Mouse (Mus musculus): ENCODE results near the gene Sh3pxd2b. TPM values are rescaled to one million over a fixed set of nuclear protein-coding genes. Genes with fewer than 3 reads are reported as not detected.
"Not testable (repeated sequence)": the region's sequence is repeated elsewhere in the genome, so short reads cannot be mapped to it uniquely, and the experiment has no call there.

Sh3pxd2b gene
- polyA plus RNA-seq (2015; fragmentation: Nextera tagmentation; extraction: Ambion mirVana), result 20.0 and 20.2 TPM in 2 replicates

DNA sequence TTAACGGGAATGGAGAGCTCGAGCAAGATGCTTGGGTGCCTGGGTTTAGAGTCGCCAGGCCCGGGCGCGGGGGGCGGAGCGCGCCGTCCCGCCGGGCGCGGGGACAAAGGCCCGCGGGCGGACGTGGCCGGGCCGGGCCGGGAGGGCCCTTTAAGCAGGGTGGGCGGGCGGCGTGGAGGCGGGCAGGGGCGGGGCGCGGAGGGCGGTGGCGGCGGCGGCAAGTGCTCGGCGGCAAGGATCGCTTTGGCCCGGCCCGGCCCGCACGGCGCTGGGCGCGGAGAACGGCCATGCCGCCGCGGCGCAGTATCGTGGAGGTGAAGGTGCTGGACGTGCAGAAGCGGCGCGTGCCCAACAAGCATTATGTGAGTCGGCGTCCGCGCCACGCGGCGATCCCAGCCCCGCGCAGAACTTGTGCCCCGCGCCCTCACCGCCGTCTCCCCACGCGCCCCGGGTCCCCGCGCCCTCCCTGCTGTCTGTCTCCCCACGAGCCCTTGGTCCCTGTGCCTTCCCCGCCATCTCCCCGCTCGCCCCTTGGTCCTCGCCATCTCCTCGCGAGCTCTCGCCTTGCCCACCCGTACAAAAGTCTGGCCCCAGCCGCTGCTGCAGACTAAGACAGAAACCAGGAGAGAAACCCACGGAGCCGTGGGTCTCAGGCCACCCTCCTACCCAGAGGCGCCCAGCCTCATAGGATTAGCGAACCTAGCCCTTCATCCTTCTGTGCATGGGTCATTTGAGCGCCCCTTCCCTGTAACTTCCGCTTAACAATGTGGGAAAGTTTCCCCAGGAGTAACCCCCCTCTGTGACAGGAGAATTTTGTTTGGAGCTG lies at the start of gene Sh3pxd2b:
Gene Sh3pxd2b (plus strand): TSS at position 214 of the 826 bp plus-strand sequence.
- no peaks in the 10 kb centered on the region for H3K27me3 ChIP-seq
- peak within 1 kb of the TSS; percentile 87 for H3K27ac ChIP-seq (replicated peaks)
- WGBS, result under 1% methylated on average over 48 of the region's 86 CpGs
- H3K4me2 ChIP-seq, result peak within 1 kb of the TSS; percentile 71
- H3K36me3 ChIP-seq, result peaks cover 17% of the 10 kb centered on the region
- peak within 1 kb of the TSS; percentile 63 for H3K4me3 ChIP-seq
- peak; percentile 71 for ATAC-seq (ENCODE audit: low read depth)
- H3K9ac ChIP-seq, result peak within 1 kb of the TSS; percentile 93
- H3K9me3 ChIP-seq, result no peaks in the 10 kb centered on the region
- peaks cover 44% of the 10 kb centered on the region for H3K4me1 ChIP-seq (replicated peaks)

- Histone ChIP-seq H3K4me1 (replicated peaks) (no peaks in the 10 kb centered on the region), H3K27me3 (peaks cover 20% of the 10 kb centered on the region), H3K27ac (replicated peaks) (no peak overlapping the region), H3K4me2 (no peak overlapping the region), H3K4me3 (no peak overlapping the region), H3K36me3 (no peaks in the 10 kb centered on the region), H3K9ac (no peak overlapping the region), H3K9me3 (no peaks in the 10 kb centered on the region)
- no peak for ATAC-seq (ENCODE audit: low read depth)
- WGBS, result 93% methylated on average over 1 of the region's 1 CpGs
These were observed 49.6 kb upstream of the Sh3pxd2b start for GRCm38 (mm10) chr11:32297866-32298531.

DNA sequence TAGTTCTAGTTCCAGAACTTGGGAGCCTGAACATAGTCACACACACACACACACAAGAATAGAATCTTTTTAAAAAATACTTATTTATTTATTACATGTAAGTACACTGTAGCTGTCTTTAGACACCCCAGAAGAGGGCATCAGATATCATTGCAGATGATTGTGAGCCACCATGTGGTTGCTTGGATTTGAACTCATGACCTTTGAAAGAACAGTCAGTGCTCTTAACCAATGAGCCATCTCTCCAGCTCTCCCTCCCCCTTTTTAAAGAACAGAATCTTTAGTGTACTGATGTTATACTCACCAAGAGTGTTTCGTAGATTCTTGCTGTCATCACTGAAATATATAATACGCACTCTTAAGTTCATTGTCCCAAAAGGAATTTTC lies 49.1 kb upstream of the Sh3pxd2b start:
- H3K4me2 ChIP-seq, result no peak overlapping the region
- no peak overlapping the region for H3K4me3 ChIP-seq
- peaks cover 20% of the 10 kb centered on the region for H3K27me3 ChIP-seq
- ATAC-seq (ENCODE audit: low read depth), result no peak
- H3K9ac ChIP-seq, result no peak overlapping the region
- H3K9me3 ChIP-seq, result no peaks in the 10 kb centered on the region
- no peaks in the 10 kb centered on the region for H3K36me3 ChIP-seq
- 96% methylated on average over 2 of the region's 2 CpGs for WGBS
- no peak overlapping the region for H3K27ac ChIP-seq (replicated peaks)
- no peaks in the 10 kb centered on the region for H3K4me1 ChIP-seq (replicated peaks)

DNA sequence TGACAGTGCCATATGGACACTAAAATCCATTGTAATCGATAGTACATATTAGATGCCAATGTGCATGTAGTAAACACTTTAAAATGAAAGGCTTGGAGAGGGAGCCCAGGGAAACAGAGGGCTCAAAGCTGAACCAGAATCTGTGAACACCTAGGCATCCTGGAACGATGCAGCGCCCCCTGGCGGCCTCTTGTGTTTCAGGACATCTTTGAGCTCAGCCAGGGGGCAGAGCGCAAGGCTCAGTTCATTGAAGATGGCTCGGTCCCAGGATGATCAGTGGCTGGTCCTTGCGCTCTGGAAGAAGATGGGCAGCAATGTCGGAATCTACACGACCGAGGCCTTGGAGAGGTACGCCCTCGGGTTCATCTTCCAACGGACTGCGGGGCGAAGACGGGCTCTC lies 47.8 kb upstream of the Sh3pxd2b start, which contains the start of gene Hbq1a:
Gene Hbq1a (plus strand): TSS at position 205 of the 400 bp plus-strand sequence.
- H3K36me3 ChIP-seq; H3K4me1 ChIP-seq (replicated peaks); H3K9me3 ChIP-seq; H3K9ac ChIP-seq; H3K27ac ChIP-seq (replicated peaks): not testable (repeated sequence)
- Histone ChIP-seq H3K27me3 (peaks cover 20% of the 10 kb centered on the region), H3K4me3 (peak within 1 kb of the TSS; percentile 26), H3K4me2 (peak within 1 kb of the TSS; percentile 49)
- WGBS, result 5% methylated on average over 16 of the region's 16 CpGs
- ATAC-seq (ENCODE audit: low read depth), result peak; percentile 73

DNA sequence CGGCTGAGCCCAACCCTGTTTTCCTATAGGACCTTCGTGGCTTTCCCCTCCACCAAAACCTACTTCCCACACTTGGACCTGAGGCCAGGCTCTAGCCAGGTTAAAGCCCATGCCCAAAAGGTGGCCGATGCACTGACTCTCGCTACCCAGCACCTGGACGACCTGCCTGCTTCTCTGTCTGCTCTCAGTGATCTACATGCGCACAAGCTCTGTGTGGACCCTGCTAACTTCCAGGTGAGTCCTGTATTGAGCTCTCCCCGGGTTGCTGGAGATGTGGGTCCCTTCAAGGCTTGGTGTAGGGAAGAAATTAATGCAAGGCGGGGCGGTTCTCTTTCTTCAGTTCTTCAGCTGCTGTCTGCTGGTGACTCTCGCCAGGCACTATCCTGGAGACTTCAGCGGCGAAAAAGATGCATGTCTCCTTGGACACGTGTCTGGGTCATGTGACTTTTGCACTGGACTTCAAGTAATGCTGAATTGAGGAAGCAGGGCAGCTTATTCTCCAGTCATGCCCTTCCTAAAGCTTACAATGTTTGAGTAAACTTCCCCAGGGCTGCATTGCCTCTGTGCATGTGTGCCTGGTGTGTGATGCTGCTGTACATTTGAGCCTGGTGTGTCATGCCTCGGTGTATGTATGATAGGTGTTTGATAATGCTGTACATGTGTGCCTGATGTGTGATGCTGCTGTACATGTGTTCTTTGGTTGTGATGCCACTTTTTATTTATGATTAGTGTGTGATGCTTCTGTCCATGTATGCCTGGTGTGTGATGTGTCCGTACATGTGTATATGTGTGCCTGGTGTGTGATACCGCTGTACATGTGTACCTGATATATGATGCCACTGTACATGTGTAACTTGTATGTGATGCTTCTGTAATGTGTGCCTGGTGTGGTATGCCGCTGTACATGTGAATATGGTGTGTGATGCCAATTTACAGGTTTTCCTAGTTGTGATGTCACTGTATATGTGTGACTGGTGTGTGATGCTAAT lies 47.0 kb upstream of the Sh3pxd2b start:
- 56% methylated on average over 16 of the region's 17 CpGs for WGBS
- Histone ChIP-seq H3K4me3 (peak overlapping the region; percentile 26), H3K27me3 (peaks cover 20% of the 10 kb centered on the region), H3K4me2 (peak overlapping the region; percentile 49), H3K9ac (no peak overlapping the region), H3K27ac (replicated peaks) (no peak overlapping the region), H3K4me1 (replicated peaks) (no peaks in the 10 kb centered on the region), H3K36me3 (no peaks in the 10 kb centered on the region), H3K9me3 (no peaks in the 10 kb centered on the region)
- peak; percentile 25; the same call in 1 of the 2 replicates for ATAC-seq (ENCODE audit: low read depth)

- no peaks in the 10 kb centered on the region for H3K36me3 ChIP-seq
- peaks cover 20% of the 10 kb centered on the region for H3K27me3 ChIP-seq
- ATAC-seq (ENCODE audit: low read depth), result no peak
- no peaks in the 10 kb centered on the region for H3K4me1 ChIP-seq (replicated peaks)
- no peaks in the 10 kb centered on the region for H3K9me3 ChIP-seq
- WGBS, result 69% methylated on average over 1 of the region's 1 CpGs
- no peak overlapping the region for H3K4me3 ChIP-seq
- no peak overlapping the region for H3K4me2 ChIP-seq
- H3K9ac ChIP-seq, result no peak overlapping the region
- H3K27ac ChIP-seq (replicated peaks), result no peak overlapping the region
These were observed 46.1 kb upstream of the Sh3pxd2b start for GRCm38 (mm10) chr11:32301506-32301905.

- Histone ChIP-seq H3K4me3 (no peak overlapping the region), H3K27me3 (peaks cover 20% of the 10 kb centered on the region), H3K27ac (replicated peaks) (no peak overlapping the region), H3K9me3 (no peaks in the 10 kb centered on the region), H3K36me3 (no peaks in the 10 kb centered on the region), H3K4me2 (no peak overlapping the region), H3K4me1 (replicated peaks) (no peaks in the 10 kb centered on the region), H3K9ac (no peak overlapping the region)
- no peak for ATAC-seq (ENCODE audit: low read depth)
- WGBS, result 58% methylated on average over 2 of the region's 2 CpGs
These were observed 44.7 kb upstream of the Sh3pxd2b start for GRCm38 (mm10) chr11:32302824-32303419.

GRCm38 (mm10) chr11:32303455-32303854 lies 44.2 kb upstream of the Sh3pxd2b start:
- WGBS, result 87% methylated on average over 1 of the region's 1 CpGs
- no peak overlapping the region for H3K4me2 ChIP-seq
- H3K36me3 ChIP-seq, result no peaks in the 10 kb centered on the region
- H3K27ac ChIP-seq (replicated peaks), result no peak overlapping the region
- H3K9me3 ChIP-seq, result no peaks in the 10 kb centered on the region
- ATAC-seq (ENCODE audit: low read depth), result no peak
- peaks cover 20% of the 10 kb centered on the region for H3K27me3 ChIP-seq
- H3K4me1 ChIP-seq (replicated peaks), result no peaks in the 10 kb centered on the region
- H3K9ac ChIP-seq, result no peak overlapping the region
- no peak overlapping the region for H3K4me3 ChIP-seq

DNA sequence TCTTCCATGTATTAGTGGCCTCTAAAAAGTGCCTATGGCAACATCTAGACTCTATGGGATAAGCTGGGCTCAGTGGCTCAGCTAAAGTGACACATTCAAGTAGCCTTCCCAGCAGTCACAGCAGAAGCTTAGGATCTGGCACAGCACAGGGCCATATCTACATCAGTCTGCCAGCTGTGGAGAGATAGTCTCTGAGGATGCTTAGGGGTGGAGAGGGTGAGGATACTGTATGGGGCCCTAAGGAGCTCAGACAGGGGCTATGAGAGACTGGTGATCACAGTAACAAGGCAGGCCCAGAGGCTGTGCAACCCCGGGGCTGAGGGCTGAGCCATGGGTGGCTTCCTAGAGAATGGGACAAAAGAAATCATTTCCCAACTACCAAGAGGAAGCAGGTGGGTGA lies 40.6 kb upstream of the Sh3pxd2b start:
- Histone ChIP-seq H3K27me3 (peaks cover 4% of the 10 kb centered on the region; the same call in 1 of the 2 replicates), H3K36me3 (no peaks in the 10 kb centered on the region), H3K4me2 (no peak overlapping the region), H3K9ac (no peak overlapping the region), H3K9me3 (no peaks in the 10 kb centered on the region), H3K4me3 (no peak overlapping the region), H3K27ac (replicated peaks) (no peak overlapping the region), H3K4me1 (replicated peaks) (no peaks in the 10 kb centered on the region)
- 60% methylated on average over 1 of the region's 1 CpGs for WGBS
- no peak for ATAC-seq (ENCODE audit: low read depth)

- no peak for ATAC-seq (ENCODE audit: low read depth)
- Histone ChIP-seq H3K4me2 (no peak overlapping the region), H3K27me3 (no peaks in the 10 kb centered on the region), H3K9ac (no peak overlapping the region), H3K4me1 (replicated peaks) (no peaks in the 10 kb centered on the region), H3K36me3 (no peaks in the 10 kb centered on the region), H3K9me3 (no peaks in the 10 kb centered on the region), H3K4me3 (no peak overlapping the region), H3K27ac (replicated peaks) (no peak overlapping the region)
- WGBS, result 34% methylated on average over 4 of the region's 4 CpGs
These were observed 38.2 kb upstream of the Sh3pxd2b start for GRCm38 (mm10) chr11:32309446-32309845.

DNA sequence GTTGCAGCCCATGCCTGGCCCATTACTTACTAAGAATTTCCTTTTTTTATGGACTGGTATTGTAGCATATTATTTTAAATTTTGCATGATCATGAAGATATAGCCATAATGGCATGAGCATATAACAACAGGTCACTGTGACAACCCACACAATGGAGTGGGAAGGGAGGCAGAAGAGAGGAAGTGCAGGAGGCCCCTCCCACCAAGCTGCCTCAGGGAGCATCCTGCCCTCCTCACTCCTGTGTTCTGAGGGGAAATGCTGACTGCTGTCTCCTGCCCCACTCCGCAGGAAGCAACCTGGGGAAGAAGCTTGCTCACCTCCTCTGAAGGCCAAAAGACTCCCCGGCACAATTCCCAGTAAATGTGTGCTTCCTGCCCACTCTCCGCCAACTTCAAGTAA lies 37.7 kb upstream of the Sh3pxd2b start:
- Histone ChIP-seq H3K4me3 (no peak overlapping the region), H3K9me3 (no peaks in the 10 kb centered on the region), H3K36me3 (no peaks in the 10 kb centered on the region), H3K27me3 (no peaks in the 10 kb centered on the region), H3K27ac (replicated peaks) (no peak overlapping the region), H3K4me2 (no peak overlapping the region), H3K4me1 (replicated peaks) (no peaks in the 10 kb centered on the region), H3K9ac (no peak overlapping the region)
- no peak for ATAC-seq (ENCODE audit: low read depth)
- WGBS, result 78% methylated on average over 3 of the region's 3 CpGs

Measured in neural tube, embryonic 13.5 days (tissue).